Mouse (Mus musculus) v-Abl transformed pro-B cells (cell line): ENCODE measurements around the gene Stk26.

ENCODE experiments used
- in situ Hi-C, 2 experiments: fragments of 400-800 bp; cut with MboI; formaldehyde crosslinking; loops; one replicate each; pipeline ENCODE4 v1.15.1; 2025; ENCODE audit not compliant: unreplicated experiment in 2 of 2

Stk26 gene

DNA sequence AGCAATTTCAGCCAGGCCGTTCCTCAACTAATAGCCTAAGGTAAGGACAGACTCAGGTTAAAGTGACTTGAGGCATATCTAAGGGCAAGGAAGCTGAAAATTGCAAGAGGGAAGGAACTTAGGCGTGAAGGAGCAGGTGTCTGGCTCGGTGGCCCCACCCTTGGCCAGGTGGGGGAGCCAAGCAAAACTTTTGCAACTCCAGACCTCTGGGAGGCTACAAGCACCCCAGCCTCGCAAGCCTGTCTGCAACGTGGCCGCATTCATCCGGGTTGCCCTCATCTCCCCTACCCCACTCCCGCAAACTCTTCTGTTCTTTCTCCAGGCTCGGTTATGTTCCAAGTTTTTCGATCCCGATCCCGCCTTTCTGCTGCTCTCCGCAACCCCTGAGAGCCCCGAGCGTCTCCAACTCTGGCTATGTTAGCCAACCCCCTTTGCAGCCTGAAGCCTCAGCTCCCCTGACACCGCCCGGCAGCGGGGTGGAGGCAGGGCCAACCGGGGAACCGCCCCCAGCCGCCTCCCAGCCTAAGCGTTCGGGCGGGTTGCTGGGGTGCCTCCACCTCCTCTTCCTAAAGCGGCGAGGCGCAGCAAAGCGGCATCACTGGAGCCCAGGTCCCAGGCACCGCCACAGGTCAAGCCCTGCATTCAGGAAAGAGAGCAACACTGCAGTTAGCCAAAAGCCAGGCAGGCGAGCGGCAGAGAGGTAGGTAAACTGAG, at the start of gene Stk26:
Gene Stk26 (plus strand): TSS at position 201 of the 714 bp plus-strand sequence.
- in situ Hi-C loops = loop anchor here (5.0 kb wide), 3 partner anchors 36 to 49 kb away; no protein-coding TSS in a partner anchor

DNA sequence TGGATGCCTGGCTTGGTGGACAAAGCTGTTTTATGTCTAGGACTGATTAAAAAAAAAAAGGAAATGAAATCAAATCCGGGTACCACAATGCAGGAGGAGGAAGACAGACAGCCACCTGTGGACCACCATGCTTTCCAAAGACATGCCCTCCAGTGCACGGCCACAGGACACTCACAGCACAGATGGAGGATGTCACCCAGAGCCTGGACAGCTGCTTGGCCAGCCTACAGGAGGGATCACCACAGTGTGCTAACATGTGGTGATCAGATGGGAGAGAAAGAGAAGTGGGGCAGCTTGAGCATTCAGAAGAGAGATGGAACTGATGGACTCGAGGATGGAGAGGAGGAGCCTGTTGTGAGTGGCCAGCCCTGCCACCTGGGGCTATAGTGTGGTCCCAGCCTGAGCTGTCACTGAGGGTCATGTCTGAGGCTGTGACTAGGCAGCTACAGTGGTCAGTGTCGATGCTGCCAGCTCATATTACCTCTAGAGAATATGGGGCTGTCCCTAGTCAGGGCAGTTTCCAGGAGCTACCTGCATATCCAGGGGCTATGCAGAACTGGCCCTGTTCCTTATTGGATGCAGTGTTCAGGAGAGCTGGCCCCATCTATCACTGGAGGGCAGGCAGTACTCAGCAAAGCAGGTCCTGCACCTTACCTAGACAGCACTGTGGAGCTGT, 47.7 kb upstream of the Stk26 start:
- in situ Hi-C loops = loop anchor here in 1 of 2 experiments (5.0 to 10.0 kb wide), 2 partner anchors 49 to 92 kb away; partner anchors contain the start of gene Stk26

- in situ Hi-C loops = loop anchor here in 1 of 2 experiments (10.0 kb wide), 1 partner anchor 87 kb away; no protein-coding TSS in a partner anchor
These were observed 43.0 kb upstream of the Stk26 start for GRCm38 (mm10) chrX:50797798-50798197.

- in situ Hi-C loops = loop anchor here in 1 of 2 experiments (10.0 kb wide), 1 partner anchor 86 kb away; no protein-coding TSS in a partner anchor
These were observed 42.3 kb upstream of the Stk26 start for GRCm38 (mm10) chrX:50798571-50798970.

- in situ Hi-C loops = loop anchor here in 1 of 2 experiments (10.0 kb wide), 1 partner anchor 85 kb away; no protein-coding TSS in a partner anchor
These were observed 41.1 kb upstream of the Stk26 start for GRCm38 (mm10) chrX:50799656-50800188.

- in situ Hi-C loops = no loop called here
These were observed 35.2 kb upstream of the Stk26 start for GRCm38 (mm10) chrX:50805654-50806053.

DNA sequence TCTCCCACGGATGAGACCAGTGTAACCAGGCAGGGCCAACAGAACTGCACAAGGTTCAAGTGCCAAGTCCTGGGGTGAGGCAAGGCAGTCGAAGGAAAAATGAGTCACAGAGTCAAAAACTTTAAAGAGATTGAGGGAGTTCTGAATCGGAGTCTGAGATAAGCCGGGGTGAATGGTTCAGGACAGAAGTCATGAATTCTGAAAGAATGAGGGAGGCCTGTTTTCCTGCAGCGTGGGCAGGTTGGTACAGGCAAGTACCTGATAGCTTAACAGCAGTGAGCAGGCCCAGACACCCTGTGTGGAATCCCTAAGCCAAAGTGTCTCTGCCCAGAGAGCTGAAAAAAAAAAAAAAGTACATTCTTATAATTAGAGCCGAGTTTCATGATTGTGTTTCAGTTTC, 17.0 kb upstream of the Stk26 start:
- in situ Hi-C loops = no loop called here

- in situ Hi-C loops = no loop called here
These were observed 5.3 kb upstream of the Stk26 start for GRCm38 (mm10) chrX:50835592-50835991.

DNA sequence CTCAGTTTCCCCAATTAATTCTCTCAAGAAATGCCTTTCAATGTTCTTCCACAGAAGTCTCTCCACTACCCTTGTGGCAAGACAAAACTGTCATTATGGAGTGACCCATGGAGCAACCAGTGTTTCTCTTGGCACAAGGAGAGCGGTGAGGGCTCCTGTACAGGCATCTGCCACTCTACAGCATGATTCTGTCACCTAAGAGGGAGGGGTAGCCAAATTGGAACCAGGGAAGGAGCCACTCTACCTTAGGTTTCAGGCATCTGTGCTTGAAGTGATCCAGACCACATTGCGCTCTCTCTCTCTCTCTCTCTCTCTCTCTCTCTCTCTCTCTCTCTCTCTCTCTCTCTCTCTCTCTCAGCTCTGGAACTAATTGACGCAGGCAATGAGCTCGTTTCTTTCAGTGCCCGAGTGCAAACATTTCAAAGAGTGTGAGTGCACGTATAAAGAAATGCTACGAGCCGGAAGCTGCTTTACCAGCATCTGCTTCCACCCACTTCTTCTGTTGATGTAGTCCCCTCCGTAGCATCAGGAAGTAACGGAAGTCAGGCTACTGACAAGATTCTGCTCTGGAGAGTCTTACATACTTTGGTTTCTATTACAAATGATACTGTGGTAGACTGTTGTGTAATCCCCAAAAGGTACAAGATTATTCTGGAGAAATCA, 4.7 kb upstream of the Stk26 start:
- in situ Hi-C loops = no loop called here

- in situ Hi-C loops = loop anchor here (5.0 kb wide), 3 partner anchors 36 to 49 kb away; no protein-coding TSS in a partner anchor
These were observed 740 bp downstream of the Stk26 start for GRCm38 (mm10) chrX:50841587-50841986.

- in situ Hi-C loops = loop anchor here (5.0 kb wide), 3 partner anchors 35 to 50 kb away; no protein-coding TSS in a partner anchor
These were observed 1.2 kb downstream of the Stk26 start for GRCm38 (mm10) chrX:50842046-50842445.

DNA sequence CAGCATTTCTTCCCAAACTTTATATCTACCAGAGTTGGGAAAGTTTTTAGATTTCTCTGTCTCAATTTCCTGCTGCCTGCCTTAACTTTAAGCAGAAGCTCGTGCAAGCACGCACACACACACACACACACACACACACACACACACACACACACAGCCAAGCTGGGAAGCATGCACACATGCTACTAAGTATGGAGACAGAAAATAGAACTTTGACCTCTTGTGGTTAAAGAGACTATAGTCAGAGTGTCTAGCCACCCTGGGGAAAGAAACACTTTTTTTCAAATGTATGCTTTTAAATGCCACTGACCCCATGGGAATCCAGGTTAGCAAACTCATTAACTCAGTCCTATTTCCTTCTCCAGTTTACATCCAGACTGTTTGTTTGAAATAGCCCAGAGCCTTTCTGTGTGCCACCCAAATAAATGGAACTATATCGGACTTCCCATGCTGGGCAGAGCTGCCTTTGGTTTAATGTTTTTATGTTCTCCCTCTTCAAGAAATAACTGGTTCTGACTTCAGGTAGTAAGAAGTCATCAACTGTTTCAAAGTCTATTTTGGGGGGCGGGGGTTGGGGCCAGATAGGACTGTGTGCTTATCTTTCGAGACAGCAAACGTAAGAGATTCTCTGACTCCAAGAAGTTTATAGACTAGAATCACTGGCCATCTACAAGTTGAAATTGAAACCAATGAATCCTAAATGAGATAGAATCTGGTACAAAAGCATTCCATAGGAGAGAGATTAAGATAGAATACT, 9.8 kb downstream of the Stk26 start:
- in situ Hi-C loops = no loop called here

DNA sequence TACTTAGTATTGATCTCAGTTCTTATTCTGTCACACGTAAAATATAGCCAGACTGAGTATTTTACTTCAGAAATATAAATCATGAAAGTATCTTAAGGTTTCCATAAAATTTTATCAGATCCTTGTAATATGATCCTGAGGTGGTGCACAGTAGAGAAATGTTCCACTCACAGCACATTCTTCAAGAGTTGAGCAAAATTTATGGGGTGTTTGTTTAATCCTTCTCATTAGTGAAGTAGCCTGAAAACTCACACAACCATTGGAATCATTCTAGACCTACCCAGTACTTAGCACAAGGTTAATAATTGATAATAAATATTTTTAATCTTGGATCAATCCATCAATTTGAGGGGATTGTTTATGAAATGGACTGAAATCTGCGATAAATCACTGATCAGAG, 22.9 kb downstream of the Stk26 start:
- in situ Hi-C loops = no loop called here

- in situ Hi-C loops = no loop called here
These were observed 23.9 kb downstream of the Stk26 start for GRCm38 (mm10) chrX:50864734-50865133.

DNA sequence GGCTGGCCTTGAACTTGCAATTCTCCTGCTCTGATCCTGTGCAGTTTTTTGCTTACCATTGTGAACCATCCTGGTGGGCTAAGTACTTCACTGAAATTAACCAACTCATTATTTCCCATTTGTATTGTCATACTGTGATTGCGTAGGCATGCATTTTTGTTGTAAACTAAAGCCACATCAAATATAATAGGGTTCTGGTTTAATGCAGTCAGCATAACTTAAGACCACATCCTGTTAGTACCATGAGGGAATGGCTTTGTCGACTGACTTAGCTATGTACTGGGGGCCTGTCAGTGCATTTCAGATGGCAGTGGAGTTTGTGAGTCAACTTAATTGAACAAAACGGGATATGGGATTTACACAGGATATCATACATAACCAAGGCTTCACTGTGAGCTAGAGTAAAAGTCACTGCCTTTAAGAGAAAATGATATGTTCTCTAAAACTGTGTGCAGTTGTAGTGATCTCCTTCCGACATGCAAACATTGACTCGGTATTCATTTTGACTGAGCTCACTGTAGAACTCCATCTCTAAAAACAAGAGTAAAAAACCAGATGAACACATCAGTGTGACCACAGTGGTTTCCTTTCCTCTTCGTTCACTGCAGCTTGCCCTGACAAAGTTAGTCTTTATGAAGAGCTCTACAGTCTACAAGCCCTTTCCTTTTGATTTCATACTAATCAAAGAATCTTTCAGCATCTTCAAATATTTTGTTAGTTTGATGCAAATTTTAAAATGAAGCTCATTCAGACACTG, 33.6 kb downstream of the Stk26 start:
- in situ Hi-C loops = loop anchor here (5.0 to 25.0 kb wide), 2 partner anchors 32 to 138 kb away; partner anchors contain the start of genes Rap2c (in 2 of the 2) and Stk26 (in 1 of the 2)

DNA sequence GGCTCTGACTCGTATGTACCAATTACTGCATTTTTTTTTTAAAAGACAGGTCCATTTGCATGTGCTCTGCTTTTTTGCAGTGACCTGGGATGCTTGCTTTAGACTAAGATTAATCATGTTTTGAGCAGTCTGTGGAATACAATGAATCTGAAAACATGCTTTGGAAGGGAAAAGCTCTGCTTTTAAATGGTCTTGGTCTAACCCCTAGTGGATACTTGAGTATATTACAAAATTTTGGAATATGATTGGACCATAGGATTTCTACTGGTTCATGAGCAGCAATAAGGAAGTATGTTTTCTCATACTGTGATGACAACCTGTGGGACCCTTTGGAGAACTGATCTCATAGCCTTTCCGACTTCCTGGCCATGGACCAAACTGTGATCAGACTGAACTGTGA, 47.2 kb downstream of the Stk26 start:
- in situ Hi-C loops = loop anchor here (5.0 to 25.0 kb wide), 4 partner anchors 46 to 211 kb away; partner anchors contain the start of genes Rap2c (in 2 of the 2) and Stk26 (in 1 of the 2)

- in situ Hi-C loops = no loop called here
These were observed 62.6 kb downstream of the Stk26 start for GRCm38 (mm10) chrX:50903497-50903896.

DNA sequence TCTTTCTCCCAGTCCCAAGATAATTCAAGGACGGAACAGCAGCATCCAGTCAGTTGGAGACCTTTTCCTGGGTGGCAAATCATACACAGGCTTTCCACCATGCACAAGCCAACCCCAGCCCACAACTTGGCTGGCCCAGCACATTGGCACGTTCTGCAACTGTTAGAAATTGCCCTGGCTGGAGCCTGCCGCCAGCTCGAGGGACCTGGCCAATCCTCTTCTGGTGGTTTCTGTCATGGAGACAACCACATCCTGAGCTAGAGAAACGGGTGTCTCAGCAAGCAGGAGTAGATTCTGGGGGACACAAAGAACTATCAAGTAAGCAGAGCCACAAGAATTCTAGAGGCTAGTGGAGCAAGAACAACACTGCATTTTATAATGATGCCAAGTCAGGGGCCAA, 69.1 kb downstream of the Stk26 start:
- in situ Hi-C loops = no loop called here

DNA sequence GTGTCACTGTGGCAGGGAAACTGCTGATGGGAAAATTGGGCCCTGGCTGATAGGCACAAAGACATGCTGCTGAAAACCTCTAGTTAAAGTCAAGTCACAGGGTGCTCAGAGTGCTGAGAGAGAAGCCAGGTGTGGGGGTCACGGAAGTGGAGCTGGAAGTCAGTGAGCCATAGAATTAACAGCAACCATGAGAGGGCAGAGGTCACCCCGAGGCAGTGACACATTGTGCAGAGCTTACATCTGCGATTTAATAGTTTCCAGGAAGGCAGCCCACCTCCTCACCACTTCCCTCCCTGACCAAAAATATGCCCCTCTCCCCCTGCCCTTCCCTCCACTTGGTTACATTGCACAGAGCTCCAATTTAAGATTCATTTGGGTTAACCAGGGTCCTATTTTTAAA, 76.5 kb downstream of the Stk26 start:
- in situ Hi-C loops = no loop called here
